Mouse (Mus musculus): Measurements from ENCODE around the gene Esp34. TPM values are rescaled to one million over a fixed set of nuclear protein-coding genes. Genes with fewer than 3 reads are reported as not detected.

Gene Esp34
- not detected in 2 replicates for polyA plus RNA-seq (2014; fragmentation: Nextera tagmentation; extraction: Ambion mirVana)

- 94% methylated on average over 1 of the region's 1 CpGs for WGBS
These were observed at the start of gene Esp34 for GRCm38 (mm10) chr17:38553892-38554291. Esp34 (plus strand) TSS chr17:38554192.

DNA sequence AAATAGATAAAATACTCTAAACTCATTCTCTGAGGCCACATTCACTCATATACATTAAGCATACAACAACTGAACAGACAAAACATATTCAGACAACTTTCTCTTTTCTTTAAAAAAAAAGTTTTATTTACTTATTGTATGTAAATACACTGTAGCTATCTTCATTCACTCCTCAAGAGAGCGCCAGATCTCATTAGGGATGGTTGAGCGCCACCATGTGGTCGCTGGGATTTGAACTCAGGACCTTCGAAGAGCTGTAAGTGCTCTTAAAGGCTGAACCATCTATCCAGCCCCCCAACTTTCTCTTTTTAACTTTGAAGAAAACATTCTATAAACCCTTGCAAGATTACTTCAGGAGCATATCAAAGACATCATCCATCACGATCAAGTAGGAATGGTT is 8.5 kb downstream of the Esp34 start:
- Histone ChIP-seq H3K4me3 (replicated peaks; ENCODE audit: low read length) (no peak overlapping the region), H3K4me1 (replicated peaks; ENCODE audit: control insufficient read depth, insufficient read depth, low read length) (no peaks in the 10 kb centered on the region), H3K9me3 (ENCODE audit: control insufficient read depth, low read length) (peaks cover 36% of the 10 kb centered on the region), H3K27me3 (ENCODE audit: control insufficient read depth, insufficient read depth, low read length) (no peaks in the 10 kb centered on the region), H3K4me2 (replicated peaks) (no peak overlapping the region), H3K36me3 (replicated peaks; ENCODE audit: control insufficient read depth, insufficient read depth) (no peaks in the 10 kb centered on the region), H3K27ac (no peak overlapping the region), H3K9ac (no peak overlapping the region)
- ATAC-seq (ENCODE audit: low FRiP score) (no peak), DNase-seq (ENCODE audit: low spot score) (no peak)
- WGBS = 65% methylated on average over 5 of the region's 5 CpGs

More at GRCm38 (mm10) chr17:38553892-38554291, at the start of gene Esp34:
- H3K27ac ChIP-seq = no peak within 1 kb of the TSS
- H3K9me3 ChIP-seq (ENCODE audit: control insufficient read depth, low read length) = peaks cover 16% of the 10 kb centered on the region; the same call in 1 of the 2 replicates
- ATAC-seq (ENCODE audit: low FRiP score) (no peak), DNase-seq (ENCODE audit: low spot score) (no peak)
- H3K36me3 ChIP-seq (replicated peaks; ENCODE audit: control insufficient read depth, insufficient read depth) = no peaks in the 10 kb centered on the region
- H3K4me1 ChIP-seq (replicated peaks; ENCODE audit: control insufficient read depth, insufficient read depth, low read length) = no peaks in the 10 kb centered on the region
- H3K27me3 ChIP-seq (ENCODE audit: control insufficient read depth, insufficient read depth, low read length) = no peaks in the 10 kb centered on the region
- H3K4me2 ChIP-seq (replicated peaks) = no peak within 1 kb of the TSS
- no peak within 1 kb of the TSS for H3K4me3 ChIP-seq (replicated peaks; ENCODE audit: low read length)
- H3K9ac ChIP-seq = no peak within 1 kb of the TSS

Other genes starting within 250 kb of the Esp34 start
- gene Olfr137, start 246.6 kb upstream of the Esp34 start, polyA plus RNA-seq (2014; fragmentation: Nextera tagmentation; extraction: Ambion mirVana) = not detected in 2 replicates
- gene Olfr136, start 224.4 kb upstream of the Esp34 start, polyA plus RNA-seq (2014; fragmentation: Nextera tagmentation; extraction: Ambion mirVana) = not detected in 2 replicates
- gene Esp36, start 134.0 kb upstream of the Esp34 start, polyA plus RNA-seq (2014; fragmentation: Nextera tagmentation; extraction: Ambion mirVana) = not detected in 2 replicates
- not detected in 2 replicates for gene Esp31, start 85.3 kb downstream of the Esp34 start, polyA plus RNA-seq (2014; fragmentation: Nextera tagmentation; extraction: Ambion mirVana)

Measured in hindbrain, embryonic 14.5 days (tissue).